Mouse (Mus musculus): ENCODE measurements around the gene Mlec. TPM values are rescaled to one million over a fixed set of nuclear protein-coding genes. Genes with fewer than 3 reads are reported as not detected.
"Not testable (repeated sequence)": the region's sequence is repeated elsewhere in the genome, so short reads cannot be mapped to it uniquely, and the experiment has no call there.

The Mlec gene
- polyA plus RNA-seq, 1 experiment: 60.3 TPM

DNA sequence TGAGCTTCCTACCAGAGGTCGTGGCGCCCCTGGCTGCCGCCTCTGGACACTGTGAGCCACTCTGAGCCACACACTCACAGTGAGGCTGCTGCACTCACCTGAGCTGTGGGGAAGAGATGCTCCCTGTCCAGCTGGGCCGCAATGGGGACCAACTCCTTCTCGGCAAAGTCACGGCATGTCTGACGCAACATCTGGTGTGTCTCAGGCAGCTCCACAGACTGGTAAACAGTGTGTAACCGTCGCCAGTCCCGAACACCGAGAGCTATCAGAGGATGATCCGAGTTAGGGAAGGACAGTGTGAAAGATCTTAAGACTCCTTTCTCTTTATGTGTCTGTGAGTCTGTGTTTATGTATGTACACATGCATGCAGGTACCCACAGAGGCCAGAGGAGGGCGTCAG, 40.5 kb downstream of the Mlec start:
- Histone ChIP-seq H3K4me1 (ENCODE audit: control insufficient read depth, insufficient read depth, low read length) (peaks cover 6% of the 10 kb centered on the region), H3K27ac (ENCODE audit: insufficient read depth, low read depth, low read length) (no peak overlapping the region), H3K4me3 (ENCODE audit: insufficient read depth, low read length) (no peak overlapping the region)
- no peak for TF ChIP-seq CTCF (IDR thresholded peaks at IDR 0.05; ENCODE audit: low read depth, low read length)
- TF ChIP-seq POLR2A (IDR thresholded peaks at IDR 0.05; ENCODE audit: borderline replicate concordance, low read depth, low read length): no peak

DNA sequence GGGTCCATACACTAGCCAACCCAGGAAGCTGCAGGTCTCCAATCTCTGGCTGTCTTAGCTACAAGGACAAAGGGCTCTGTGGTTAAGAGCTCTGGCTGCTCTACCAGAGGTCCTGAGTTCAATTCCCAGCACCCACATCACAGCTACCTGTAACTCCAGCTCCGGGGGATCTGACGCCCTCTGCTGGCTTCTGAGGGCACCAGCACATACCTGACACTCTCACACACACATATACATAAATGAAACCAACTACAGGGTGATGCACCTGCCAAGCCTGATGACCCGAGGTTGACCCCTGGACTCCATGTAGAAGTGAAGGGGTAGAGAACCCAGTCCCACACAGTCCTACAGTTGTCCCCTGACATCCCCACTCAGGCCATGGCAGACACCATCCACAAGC, 41.6 kb downstream of the Mlec start:
- no peak overlapping the region for H3K4me3 ChIP-seq (ENCODE audit: insufficient read depth, low read length)
- H3K4me1 ChIP-seq (ENCODE audit: control insufficient read depth, insufficient read depth, low read length): peaks cover 6% of the 10 kb centered on the region
- TF ChIP-seq CTCF (IDR thresholded peaks at IDR 0.05; ENCODE audit: low read depth, low read length): no peak
- TF ChIP-seq POLR2A (IDR thresholded peaks at IDR 0.05; ENCODE audit: borderline replicate concordance, low read depth, low read length): no peak
- no peak overlapping the region for H3K27ac ChIP-seq (ENCODE audit: insufficient read depth, low read depth, low read length)

DNA sequence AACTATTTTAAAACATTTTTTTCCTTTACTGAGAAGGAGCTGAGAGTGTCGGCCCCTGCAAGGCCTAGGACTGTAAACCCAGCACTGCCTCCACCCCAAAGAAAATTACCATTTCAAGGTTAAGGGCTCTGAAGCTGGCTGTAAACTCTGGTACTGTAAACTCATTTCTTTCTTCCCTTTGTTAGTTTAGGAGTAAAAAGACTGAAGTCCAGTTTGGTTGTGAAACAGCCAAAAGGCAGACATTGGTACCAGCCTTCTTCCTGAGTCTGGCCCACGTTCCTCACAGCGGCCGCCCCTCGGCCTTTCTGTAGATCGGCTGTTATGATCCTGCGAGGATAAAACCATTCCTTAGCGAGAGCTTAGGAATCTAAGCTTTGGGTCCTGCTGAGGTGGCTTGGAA, 43.5 kb downstream of the Mlec start:
- H3K4me3 ChIP-seq (ENCODE audit: insufficient read depth, low read length): no peak overlapping the region
- no peak for TF ChIP-seq CTCF (IDR thresholded peaks at IDR 0.05; ENCODE audit: low read depth, low read length)
- TF ChIP-seq POLR2A (IDR thresholded peaks at IDR 0.05; ENCODE audit: borderline replicate concordance, low read depth, low read length): no peak
- H3K27ac ChIP-seq (ENCODE audit: insufficient read depth, low read depth, low read length): no peak overlapping the region
- peaks cover 4% of the 10 kb centered on the region for H3K4me1 ChIP-seq (ENCODE audit: control insufficient read depth, insufficient read depth, low read length)

DNA sequence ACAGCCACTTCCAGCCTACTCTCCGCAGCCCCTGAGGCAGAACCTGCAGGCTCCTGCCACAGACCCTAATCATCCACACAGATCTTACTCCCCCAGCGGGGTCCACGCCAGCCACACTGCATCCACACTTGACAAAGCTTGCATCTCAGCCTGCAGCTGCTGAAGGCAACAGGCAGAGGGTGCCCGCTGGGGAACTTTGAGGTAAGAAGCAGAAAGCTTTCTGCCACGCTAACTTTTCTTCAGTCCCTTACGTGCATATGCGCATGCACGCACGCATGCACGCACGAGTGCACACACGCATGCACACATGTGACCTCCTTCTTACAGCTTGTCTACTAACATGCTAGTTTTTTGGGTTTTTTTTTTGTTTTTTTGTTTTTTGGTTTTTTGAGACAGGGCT, 44.7 kb downstream of the Mlec start:
- Histone ChIP-seq H3K27ac (ENCODE audit: insufficient read depth, low read depth, low read length) (no peak overlapping the region), H3K4me1 (ENCODE audit: control insufficient read depth, insufficient read depth, low read length) (peaks cover 2% of the 10 kb centered on the region; the same call in 1 of the 2 replicates), H3K4me3 (ENCODE audit: insufficient read depth, low read length) (no peak overlapping the region)
- no peak for TF ChIP-seq POLR2A (IDR thresholded peaks at IDR 0.05; ENCODE audit: borderline replicate concordance, low read depth, low read length)
- no peak for TF ChIP-seq CTCF (IDR thresholded peaks at IDR 0.05; ENCODE audit: low read depth, low read length)

DNA sequence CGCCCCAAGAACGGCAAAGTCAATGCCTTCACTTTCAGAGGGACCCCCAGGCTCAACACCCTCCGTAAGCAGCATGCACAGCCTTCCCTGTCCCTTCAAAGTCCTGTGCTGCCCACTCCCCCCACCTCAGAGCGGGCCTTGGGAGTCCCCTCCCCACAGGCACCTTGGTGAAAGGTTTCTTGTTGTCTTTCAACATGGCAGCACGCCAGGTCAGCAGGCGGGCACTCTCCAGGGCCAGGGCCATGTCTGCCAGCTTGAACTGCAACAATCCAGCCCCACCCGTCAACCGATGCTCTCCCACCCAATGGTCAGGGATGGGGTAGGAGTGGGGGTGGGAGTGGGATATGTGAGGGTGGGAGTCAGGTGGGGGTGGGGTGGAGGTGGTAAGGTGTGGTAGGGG, 46.8 kb downstream of the Mlec start:
- Histone ChIP-seq H3K27ac (ENCODE audit: insufficient read depth, low read depth, low read length) (no peak overlapping the region), H3K4me3 (ENCODE audit: insufficient read depth, low read length) (no peak overlapping the region), H3K4me1 (ENCODE audit: control insufficient read depth, insufficient read depth, low read length) (no peaks in the 10 kb centered on the region)
- TF ChIP-seq CTCF (IDR thresholded peaks at IDR 0.05; ENCODE audit: low read depth, low read length) (no peak), POLR2A (IDR thresholded peaks at IDR 0.05; ENCODE audit: borderline replicate concordance, low read depth, low read length) (no peak)

DNA sequence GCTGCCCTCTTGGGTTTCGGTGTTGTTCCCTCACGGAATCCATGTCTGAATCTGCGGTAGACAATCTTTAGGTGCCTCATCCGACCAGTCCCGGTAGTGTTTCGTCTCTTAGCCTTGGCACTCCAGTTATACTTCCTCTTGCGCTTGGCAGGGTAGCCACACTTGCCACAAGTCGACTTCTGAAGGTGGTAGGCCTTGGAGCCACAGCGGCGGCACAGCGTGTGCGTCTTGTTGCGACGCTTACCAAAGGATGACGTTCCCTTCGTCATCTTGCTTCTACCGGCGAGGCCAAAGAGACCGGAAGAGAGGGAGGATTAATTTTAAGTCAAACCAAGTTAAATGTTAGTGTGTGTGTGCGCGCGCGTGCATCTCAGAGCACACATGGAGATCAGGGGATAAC, 54.7 kb downstream of the Mlec start:
- H3K27ac ChIP-seq (ENCODE audit: insufficient read depth, low read depth, low read length); H3K4me3 ChIP-seq (ENCODE audit: insufficient read depth, low read length); H3K4me1 ChIP-seq (ENCODE audit: control insufficient read depth, insufficient read depth, low read length): not testable (repeated sequence)

DNA sequence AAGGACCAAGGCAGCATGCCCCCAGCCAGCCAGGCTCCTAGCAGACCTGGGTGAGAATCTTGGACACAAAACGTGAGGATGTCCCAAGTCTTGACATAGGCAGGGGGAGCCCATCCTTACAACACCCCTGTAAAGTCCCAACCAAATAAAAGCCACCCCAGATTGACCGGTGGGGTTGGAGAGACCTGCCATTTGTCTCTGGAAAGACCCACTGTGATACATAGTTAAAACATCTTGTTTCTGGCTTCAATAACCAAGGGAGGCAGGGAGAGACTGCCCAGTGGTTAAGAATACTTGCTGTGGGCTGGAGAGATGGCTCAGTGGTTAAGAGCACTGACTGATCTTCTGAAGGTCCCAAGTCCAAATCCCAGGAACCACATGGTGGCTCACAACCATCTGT, 55.7 kb downstream of the Mlec start:
- Histone ChIP-seq H3K27ac (ENCODE audit: insufficient read depth, low read depth, low read length) (no peak overlapping the region), H3K4me1 (ENCODE audit: control insufficient read depth, insufficient read depth, low read length) (peaks cover 4% of the 10 kb centered on the region), H3K4me3 (ENCODE audit: insufficient read depth, low read length) (no peak overlapping the region)
- no peak for TF ChIP-seq CTCF (IDR thresholded peaks at IDR 0.05; ENCODE audit: low read depth, low read length)
- no peak for TF ChIP-seq POLR2A (IDR thresholded peaks at IDR 0.05; ENCODE audit: borderline replicate concordance, low read depth, low read length)

DNA sequence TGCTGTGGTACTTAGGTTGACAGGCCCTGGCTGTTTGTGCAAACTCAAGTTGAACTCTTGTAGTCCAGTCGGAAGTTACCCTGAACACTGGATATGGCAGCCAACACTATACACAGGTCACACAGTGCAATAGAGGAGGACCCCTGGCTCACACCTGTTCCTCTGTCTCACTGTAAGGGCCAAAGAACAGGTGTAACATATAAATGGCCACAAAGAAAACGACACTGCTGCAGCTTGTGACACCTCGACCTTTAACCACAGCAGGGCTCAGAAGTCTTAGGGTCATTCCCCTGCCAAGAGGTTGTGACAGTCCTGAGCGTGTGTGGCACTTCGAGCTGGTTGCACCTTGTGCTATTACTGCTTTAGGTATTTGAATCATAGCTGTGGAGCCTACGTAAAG, 57.5 kb downstream of the Mlec start:
- TF ChIP-seq POLR2A (IDR thresholded peaks at IDR 0.05; ENCODE audit: borderline replicate concordance, low read depth, low read length) (no peak), CTCF (IDR thresholded peaks at IDR 0.05; ENCODE audit: low read depth, low read length) (no peak)
- Histone ChIP-seq H3K4me3 (ENCODE audit: insufficient read depth, low read length) (no peak overlapping the region), H3K4me1 (ENCODE audit: control insufficient read depth, insufficient read depth, low read length) (peaks cover 4% of the 10 kb centered on the region), H3K27ac (ENCODE audit: insufficient read depth, low read depth, low read length) (no peak overlapping the region)

DNA sequence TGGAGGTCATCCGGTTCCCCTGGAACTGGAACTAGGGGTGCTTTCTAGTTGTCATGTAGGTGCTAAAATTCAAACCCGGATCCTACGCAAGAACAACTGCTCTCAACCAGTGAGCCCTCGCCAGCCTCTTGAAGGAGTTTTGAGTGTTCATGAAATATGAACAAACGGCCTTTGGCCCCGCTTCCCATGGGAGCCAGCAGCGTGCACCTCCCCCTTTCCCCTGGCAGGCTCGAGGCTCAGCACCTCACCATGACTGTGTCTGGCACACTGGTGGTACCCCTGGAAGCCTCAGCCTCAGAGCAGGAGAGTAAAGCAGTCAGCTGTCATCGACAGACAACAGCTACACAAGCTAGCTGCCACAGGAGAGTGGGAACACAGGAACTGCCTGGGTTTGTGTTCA, 58.0 kb downstream of the Mlec start:
- no peak overlapping the region for H3K4me3 ChIP-seq (ENCODE audit: insufficient read depth, low read length)
- H3K4me1 ChIP-seq (ENCODE audit: control insufficient read depth, insufficient read depth, low read length): peaks cover 4% of the 10 kb centered on the region
- TF ChIP-seq POLR2A (IDR thresholded peaks at IDR 0.05; ENCODE audit: borderline replicate concordance, low read depth, low read length) (no peak), CTCF (IDR thresholded peaks at IDR 0.05; ENCODE audit: low read depth, low read length) (no peak)
- no peak overlapping the region for H3K27ac ChIP-seq (ENCODE audit: insufficient read depth, low read depth, low read length)

DNA sequence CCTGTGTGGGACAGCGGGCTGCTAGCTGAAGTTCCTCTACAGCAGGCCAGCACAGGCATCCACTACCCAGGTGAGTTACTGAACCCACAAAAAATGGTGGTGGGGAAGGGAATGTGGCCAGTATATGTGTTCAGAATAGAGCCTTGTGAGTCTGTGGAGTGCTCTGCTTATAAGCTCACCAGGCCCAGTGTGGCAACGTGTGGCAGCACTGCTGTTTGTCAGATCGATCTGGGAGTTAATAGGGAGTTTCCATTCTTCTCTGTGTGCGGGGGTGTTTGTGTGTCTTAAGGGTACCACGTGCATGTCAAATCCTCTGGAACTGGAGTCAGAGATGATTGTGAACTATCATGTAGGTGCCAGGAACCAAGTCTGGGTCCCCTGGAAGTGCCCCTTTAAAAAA, 58.4 kb downstream of the Mlec start:
- peaks cover 4% of the 10 kb centered on the region for H3K4me1 ChIP-seq (ENCODE audit: control insufficient read depth, insufficient read depth, low read length)
- H3K4me3 ChIP-seq (ENCODE audit: insufficient read depth, low read length): no peak overlapping the region
- TF ChIP-seq POLR2A (IDR thresholded peaks at IDR 0.05; ENCODE audit: borderline replicate concordance, low read depth, low read length) (no peak), CTCF (IDR thresholded peaks at IDR 0.05; ENCODE audit: low read depth, low read length) (no peak)
- H3K27ac ChIP-seq (ENCODE audit: insufficient read depth, low read depth, low read length): no peak overlapping the region

DNA sequence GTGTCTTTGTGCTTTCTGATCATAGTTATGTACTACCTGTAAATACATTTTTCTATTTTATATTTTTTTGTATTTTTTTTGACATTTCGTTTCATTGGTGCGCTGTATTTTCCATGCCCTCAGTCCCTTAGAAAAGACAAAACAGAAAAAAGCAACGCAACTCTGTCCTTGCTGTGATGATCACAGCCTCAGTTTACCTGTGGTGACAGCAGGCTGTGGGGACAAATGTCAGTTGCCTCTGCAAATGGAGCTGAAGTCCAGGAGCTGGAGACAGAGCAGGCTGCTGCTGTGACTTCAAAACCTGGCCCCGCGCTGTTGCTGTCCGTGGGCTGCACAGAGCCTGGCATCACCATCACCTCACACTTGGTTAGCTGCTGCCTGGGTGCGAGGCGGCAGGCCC, 59.8 kb downstream of the Mlec start, which contains the start of gene Gm10401:
Gm10401 (minus strand) TSS at position 101 of the 400 bp plus-strand sequence.
- TF ChIP-seq POLR2A (IDR thresholded peaks at IDR 0.05; ENCODE audit: borderline replicate concordance, low read depth, low read length) (no peak), CTCF (IDR thresholded peaks at IDR 0.05; ENCODE audit: low read depth, low read length) (no peak)
- Histone ChIP-seq H3K4me3 (ENCODE audit: insufficient read depth, low read length) (no peak within 1 kb of the TSS), H3K27ac (ENCODE audit: insufficient read depth, low read depth, low read length) (no peak within 1 kb of the TSS), H3K4me1 (ENCODE audit: control insufficient read depth, insufficient read depth, low read length) (peaks cover 8% of the 10 kb centered on the region)

Other genes starting within 250 kb of the Mlec start
- 13.1 and 14.6 TPM in 2 replicates for gene Oasl1, start 234.9 kb downstream of the Mlec start, polyA plus RNA-seq (2012; ENCODE audit: insufficient read depth, insufficient read length, missing spikeins)
- gene 2210016L21Rik, start 216.0 kb downstream of the Mlec start, polyA plus RNA-seq (2012; ENCODE audit: insufficient read depth, insufficient read length, missing spikeins): 24.1 and 30.3 TPM in 2 replicates
- gene Hnf1a, start 187.1 kb downstream of the Mlec start, polyA plus RNA-seq (2012; ENCODE audit: insufficient read depth, insufficient read length, missing spikeins): not detected in 2 replicates
- 60.1 and 65.2 TPM in 2 replicates for gene Sppl3, start 147.0 kb downstream of the Mlec start, polyA plus RNA-seq (2012; ENCODE audit: insufficient read depth, insufficient read length, missing spikeins)
- gene Gm10401, start 59.9 kb downstream of the Mlec start, polyA plus RNA-seq (2012; ENCODE audit: insufficient read depth, insufficient read length, missing spikeins): not detected in 2 replicates
- 22.3 and 22.7 TPM in 2 replicates for gene Acads, start 38.8 kb downstream of the Mlec start, polyA plus RNA-seq (2012; ENCODE audit: insufficient read depth, insufficient read length, missing spikeins)
- 5.2 and 6.1 TPM in 2 replicates for gene Unc119b, start 23.2 kb downstream of the Mlec start, polyA plus RNA-seq (2012; ENCODE audit: insufficient read depth, insufficient read length, missing spikeins)
- gene Cabp1, start 36.2 kb upstream of the Mlec start, polyA plus RNA-seq (2012; ENCODE audit: insufficient read depth, insufficient read length, missing spikeins): not detected in 2 replicates
- gene Pop5, start 77.7 kb upstream of the Mlec start, polyA plus RNA-seq (2012; ENCODE audit: insufficient read depth, insufficient read length, missing spikeins): 38.3 and 54.2 TPM in 2 replicates
- gene Rnf10, start 114.7 kb upstream of the Mlec start, polyA plus RNA-seq (2012; ENCODE audit: insufficient read depth, insufficient read length, missing spikeins): 94.9 and 105 TPM in 2 replicates
- gene Coq5, start 121.5 kb upstream of the Mlec start, polyA plus RNA-seq (2012; ENCODE audit: insufficient read depth, insufficient read length, missing spikeins): 21.4 and 25.6 TPM in 2 replicates
- gene Dynll1, start 142.8 kb upstream of the Mlec start, polyA plus RNA-seq (2012; ENCODE audit: insufficient read depth, insufficient read length, missing spikeins): 238 and 243 TPM in 2 replicates
- gene Srsf9, start 169.0 kb upstream of the Mlec start, polyA plus RNA-seq (2012; ENCODE audit: insufficient read depth, insufficient read length, missing spikeins): 114 and 123 TPM in 2 replicates
- 28.8 and 31.4 TPM in 2 replicates for gene Gatc, start 183.0 kb upstream of the Mlec start, polyA plus RNA-seq (2012; ENCODE audit: insufficient read depth, insufficient read length, missing spikeins)
- 60.2 and 68.9 TPM in 2 replicates for gene Triap1, start 183.0 kb upstream of the Mlec start, polyA plus RNA-seq (2012; ENCODE audit: insufficient read depth, insufficient read length, missing spikeins)
- 445 and 473 TPM in 2 replicates for gene Cox6a1, start 190.8 kb upstream of the Mlec start, polyA plus RNA-seq (2012; ENCODE audit: insufficient read depth, insufficient read length, missing spikeins)

All from bone marrow macrophage, adult 2 months (primary cell).